Mouse (Mus musculus) adrenal gland, postnatal 14 days (tissue): ENCODE results near the gene Rab3a. TPM values are rescaled to one million over a fixed set of nuclear protein-coding genes. Genes with fewer than 3 reads are reported as not detected.

Experiments
- DNase-seq: peaks from one replicate; pipeline ENCODE4 v3.0.0; 2021; ENCODE audit warnings: mixed read lengths
- microRNA-seq, 2 experiments: library from miRNA; unstranded; fragments of <30 nt; microRNA quantifications; one replicate each; pipeline ENCODE4 v1.2.0; 2021
- total RNA-seq: library from RNA; stranded (reverse); gene quantifications from 2 replicates; pipeline ENCODE4 v1.2.3, GENCODE M21; 2021

Rab3a gene
- total RNA-seq, 1 experiment from 2014 or later: 56.2 TPM

DNA sequence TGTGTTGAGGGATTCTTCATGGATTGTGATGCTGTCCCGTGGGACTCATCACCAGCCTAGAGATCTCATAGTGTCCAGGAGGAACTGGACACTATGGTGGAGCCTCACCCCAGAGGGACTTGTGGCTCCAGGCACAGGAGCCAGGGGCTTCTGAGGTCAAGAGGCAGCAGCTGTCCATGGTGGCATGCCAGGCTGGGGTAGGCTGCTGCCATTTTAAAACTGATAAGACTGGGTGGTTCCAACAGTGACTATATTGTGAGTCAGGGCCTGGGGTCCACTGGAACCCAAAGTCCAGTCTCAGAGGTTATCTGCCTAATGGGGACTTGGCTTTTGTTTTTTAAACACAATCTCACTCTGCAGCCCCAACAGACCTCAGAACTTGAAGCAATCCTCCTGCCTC is 47.4 kb downstream of the Rab3a start:
- no peak for DNase-seq

DNA sequence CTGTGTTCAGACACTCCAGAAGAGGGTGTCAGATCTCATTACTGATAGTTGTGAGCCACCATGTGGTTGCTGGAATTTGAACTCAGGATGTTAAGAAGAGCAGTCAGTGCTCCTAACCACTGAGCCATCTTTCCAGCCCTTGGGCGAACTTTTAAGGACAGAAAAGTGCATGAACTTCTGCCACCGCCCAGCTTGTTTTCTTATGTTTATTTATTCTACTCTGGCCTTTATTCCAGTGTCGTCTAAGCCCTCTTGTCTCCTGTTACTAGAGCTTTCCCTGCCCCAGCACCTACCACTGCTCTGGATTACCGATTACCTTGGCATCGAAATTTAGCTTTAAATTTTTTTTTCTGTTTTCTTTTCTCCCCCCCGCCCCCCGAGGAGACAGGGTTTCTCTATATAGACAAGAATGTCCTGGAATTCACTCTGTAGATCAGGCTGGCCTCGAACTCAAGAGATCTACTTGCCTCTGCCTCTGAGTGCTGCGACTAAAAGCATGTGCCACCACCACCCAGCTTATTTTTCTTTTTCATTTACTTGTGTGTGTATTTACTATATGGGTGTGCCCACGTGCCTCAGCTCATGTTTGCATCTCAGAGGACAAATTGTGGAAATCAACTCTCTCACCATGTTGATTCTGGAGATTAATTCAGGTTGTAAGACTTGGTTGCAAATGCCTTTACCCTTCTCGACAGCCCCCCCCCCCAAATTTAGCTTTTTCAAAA is 48.5 kb downstream of the Rab3a start:
- DNase-seq: no peak

DNA sequence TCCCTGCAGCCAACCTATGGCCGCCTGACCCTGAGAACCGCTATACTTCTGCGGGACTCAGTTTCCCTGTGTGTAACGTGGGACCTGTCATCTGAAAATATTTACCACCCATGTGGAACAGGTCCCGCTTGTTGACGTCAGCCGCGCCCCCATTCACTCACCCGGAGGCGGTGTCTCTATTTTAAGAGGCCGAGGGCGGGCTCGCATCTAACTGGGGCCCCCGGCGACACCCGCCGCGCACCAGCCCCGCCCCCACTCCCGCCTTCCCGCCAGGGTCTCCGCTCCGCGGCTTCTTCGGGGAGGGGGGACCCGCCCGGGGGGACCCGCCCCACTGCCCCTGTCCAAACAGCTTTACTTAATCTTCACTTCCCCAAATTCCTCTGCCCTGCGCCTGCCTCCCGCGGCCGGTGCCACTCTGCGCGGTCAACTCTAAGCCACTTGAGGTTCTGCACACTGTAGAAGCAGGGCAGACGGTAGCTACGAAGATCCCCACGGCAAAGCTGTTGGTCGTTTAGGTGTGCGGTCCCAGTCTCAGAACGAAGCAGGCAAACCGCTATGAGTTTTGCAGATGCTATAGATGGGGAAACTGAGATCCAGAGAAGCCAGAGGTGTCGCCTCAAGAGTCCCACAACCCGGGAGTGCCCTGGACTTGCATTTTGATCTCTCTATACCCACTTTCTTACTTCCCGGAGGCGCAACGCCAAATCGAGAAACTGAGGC is 49.4 kb downstream of the Rab3a start:
- DNase-seq: peak; percentile 59

DNA sequence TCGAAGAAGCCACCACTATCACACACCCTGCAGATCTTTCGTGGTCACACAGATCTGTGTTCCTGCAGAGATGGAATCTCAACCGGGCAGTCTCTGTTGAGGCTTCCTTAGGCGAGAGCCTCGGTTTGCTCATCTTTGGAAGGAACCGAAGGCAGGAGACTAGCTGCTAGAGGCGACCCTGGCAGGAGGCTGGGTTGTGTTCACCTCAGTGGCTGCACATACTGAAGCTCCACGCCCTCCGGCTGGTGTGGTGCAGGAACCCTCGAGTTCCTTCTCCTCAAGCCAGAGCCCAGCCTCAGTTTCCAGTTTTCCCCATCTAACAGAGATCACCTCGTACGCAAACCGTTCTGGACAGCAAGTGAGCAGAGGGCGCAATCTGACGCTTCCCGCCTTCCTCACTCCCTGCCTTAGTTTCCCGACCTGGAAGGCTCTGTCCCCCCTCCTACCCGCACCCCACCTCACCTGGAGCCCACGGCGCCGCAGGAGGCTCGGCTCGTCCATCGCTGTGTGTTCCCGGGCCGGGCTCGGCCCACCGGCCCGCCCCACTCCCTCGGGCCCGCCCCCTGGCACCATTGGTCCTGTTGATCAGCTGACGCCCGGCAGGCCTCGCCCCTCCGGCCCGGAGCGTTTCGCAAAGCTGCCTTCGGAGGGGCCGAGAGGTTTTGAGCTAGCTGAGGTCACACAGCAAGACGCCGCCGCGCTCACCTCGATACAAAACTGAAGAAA is 50.2 kb downstream of the Rab3a start, which contains the start of gene Mast3:
Gene Mast3 (minus strand): TSS at position 574 of the 726 bp plus-strand sequence.
- DNase-seq: peak; percentile 95

GRCm38 (mm10) chr8:70806541-70806940 is 52.1 kb downstream of the Rab3a start:
- no peak for DNase-seq

GRCm38 (mm10) chr8:70807304-70807703 is 52.8 kb downstream of the Rab3a start:
- no peak for DNase-seq

DNA sequence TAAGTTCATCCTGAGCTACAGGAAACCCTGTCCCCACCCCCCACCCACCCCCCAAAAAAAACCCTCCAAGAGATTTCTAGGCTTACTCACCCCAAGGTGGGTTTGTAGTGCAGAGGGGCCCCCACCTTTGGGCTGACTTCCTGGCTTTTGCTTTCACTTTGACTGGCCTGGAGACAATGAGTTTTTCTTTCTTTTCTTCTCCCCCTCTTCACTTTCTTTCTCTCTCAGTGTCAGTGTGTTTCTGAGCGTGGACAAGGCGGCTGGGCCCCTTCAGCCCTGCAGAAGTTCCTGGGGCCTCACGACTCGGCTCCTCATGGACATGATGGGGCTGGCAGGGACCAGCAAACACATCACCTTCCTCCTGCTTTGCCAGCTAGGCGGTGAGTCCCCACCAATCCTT is 53.8 kb downstream of the Rab3a start, which contains the start of gene Il12rb1:
Gene Il12rb1 (plus strand): TSS at position 211 of the 400 bp plus-strand sequence.
- DNase-seq: no peak

Small RNAs within 50 kb of the gene (microRNA-seq; reads per million reads assigned to microRNA genes)
- 0.43 to 1.1 reads per million in 2 experiments for gene Mir7240

Other genes with a start within 250 kb of the Rab3a start
- 116 and 123 TPM in 2 replicates for gene Rex1bd, start 247.9 kb upstream of the Rab3a start, total RNA-seq
- gene Uba52, start 243.9 kb upstream of the Rab3a start, total RNA-seq: 1,600 and 1,776 TPM in 2 replicates
- 235 and 252 TPM in 2 replicates for gene Fkbp8, start 227.0 kb upstream of the Rab3a start, total RNA-seq
- gene Kxd1, start 226.7 kb upstream of the Rab3a start, total RNA-seq: 78.9 and 83.1 TPM in 2 replicates
- 22.4 and 22.9 TPM in 2 replicates for gene Ell, start 215.2 kb upstream of the Rab3a start, total RNA-seq
- 77.2 and 84.7 TPM in 2 replicates for gene Isyna1, start 160.3 kb upstream of the Rab3a start, total RNA-seq
- gene Ssbp4, start 145.8 kb upstream of the Rab3a start, total RNA-seq: 84.4 and 102 TPM in 2 replicates
- 1.6 and 2.0 TPM in 2 replicates for gene Lrrc25, start 138.5 kb upstream of the Rab3a start, total RNA-seq
- gene Gdf15, start 122.2 kb upstream of the Rab3a start, total RNA-seq: 0.79 and 1.0 TPM in 2 replicates
- gene Pgpep1, start 94.3 kb upstream of the Rab3a start, total RNA-seq: 73.1 and 86.5 TPM in 2 replicates
- gene Lsm4, start 81.4 kb upstream of the Rab3a start, total RNA-seq: 76.0 and 78.6 TPM in 2 replicates
- 165 and 174 TPM in 2 replicates for gene Jund, start 55.7 kb upstream of the Rab3a start, total RNA-seq
- gene Iqcn, start 51.2 kb upstream of the Rab3a start, total RNA-seq: 0.11 and 0.19 TPM in 2 replicates
- gene Gm3336, start 36.1 kb upstream of the Rab3a start, total RNA-seq: 0.70 TPM in 1 of 2 replicates, not detected in the other
- 1.9 TPM in 2 replicates for gene Pde4c, start 31.0 kb upstream of the Rab3a start, total RNA-seq
- 113 and 123 TPM in 2 replicates for gene Mpv17l2, start 6.3 kb downstream of the Rab3a start, total RNA-seq
- gene Pik3r2, start 22.0 kb downstream of the Rab3a start, total RNA-seq: 35.4 and 44.0 TPM in 2 replicates
- gene Mast3, start 50.4 kb downstream of the Rab3a start, total RNA-seq: 22.9 and 28.2 TPM in 2 replicates
- gene Il12rb1, start 53.8 kb downstream of the Rab3a start, total RNA-seq: 0.34 TPM in 1 of 2 replicates, not detected in the other
- 12.5 and 15.8 TPM in 2 replicates for gene Arrdc2, start 85.0 kb downstream of the Rab3a start, total RNA-seq
- 2.9 and 3.8 TPM in 2 replicates for gene Kcnn1, start 108.6 kb downstream of the Rab3a start, total RNA-seq
- gene Ccdc124, start 119.3 kb downstream of the Rab3a start, total RNA-seq: 52.2 and 52.9 TPM in 2 replicates
- gene Slc5a5, start 138.1 kb downstream of the Rab3a start, total RNA-seq: 0.30 TPM in 1 of 2 replicates, not detected in the other
- 1,399 and 1,708 TPM in 2 replicates for gene Rpl18a, start 142.7 kb downstream of the Rab3a start, total RNA-seq
- gene Map1s, start 151.3 kb downstream of the Rab3a start, total RNA-seq: 26.2 and 32.1 TPM in 2 replicates